Mouse (Mus musculus): Measurements from ENCODE around the gene Vmn1r25. TPM values are rescaled to one million over a fixed set of nuclear protein-coding genes. Genes with fewer than 3 reads are reported as not detected.
"Not testable (repeated sequence)": the region's sequence is repeated elsewhere in the genome, so short reads cannot be mapped to it uniquely, and the experiment has no call there.

Gene Vmn1r25
- not detected in 2 replicates for polyA plus RNA-seq (2014; fragmentation: Nextera tagmentation; extraction: Ambion mirVana)

- H3K4me3 ChIP-seq (ENCODE audit: low read depth, low read length): no peak within 1 kb of the TSS
- no peaks in the 10 kb centered on the region for H3K4me1 ChIP-seq (ENCODE audit: control insufficient read depth, insufficient read depth, low read length)
- no peak within 1 kb of the TSS for H3K4me2 ChIP-seq
- ATAC-seq (ENCODE audit: low FRiP score) (no peak), DNase-seq (ENCODE audit: low spot score, missing footprints) (no peak)
- H3K36me3 ChIP-seq (ENCODE audit: control insufficient read depth, insufficient read depth, low read length): no peaks in the 10 kb centered on the region
- no peak within 1 kb of the TSS for H3K27ac ChIP-seq (ENCODE audit: low read depth, low read length)
- no peak within 1 kb of the TSS for H3K9ac ChIP-seq (ENCODE audit: low read length)
- H3K27me3 ChIP-seq (ENCODE audit: control insufficient read depth, insufficient read depth, low read length): no peaks in the 10 kb centered on the region
- no peaks in the 10 kb centered on the region for H3K9me3 ChIP-seq (ENCODE audit: control insufficient read depth, low read length)
- 67% methylated on average over 3 of the region's 3 CpGs for WGBS
Measured at GRCm38 (mm10) chr6:57980710-57981109, at the start of gene Vmn1r25. TSS of gene Vmn1r25 (minus strand) at chr6:57980810.

GRCm38 (mm10) chr6:58017478-58017877 is 36.9 kb upstream of the Vmn1r25 start:
- 93% methylated on average over 19 of the region's 21 CpGs for WGBS
- H3K4me1 ChIP-seq (ENCODE audit: control insufficient read depth, insufficient read depth, low read length); DNase-seq (ENCODE audit: low spot score, missing footprints); H3K9me3 ChIP-seq (ENCODE audit: control insufficient read depth, low read length); ATAC-seq (ENCODE audit: low FRiP score); H3K27me3 ChIP-seq (ENCODE audit: control insufficient read depth, insufficient read depth, low read length); H3K4me2 ChIP-seq; H3K9ac ChIP-seq (ENCODE audit: low read length); H3K36me3 ChIP-seq (ENCODE audit: control insufficient read depth, insufficient read depth, low read length); H3K4me3 ChIP-seq (ENCODE audit: low read depth, low read length); H3K27ac ChIP-seq (ENCODE audit: low read depth, low read length): not testable (repeated sequence)

GRCm38 (mm10) chr6:58015059-58015458 is 34.4 kb upstream of the Vmn1r25 start, which contains the start of gene Vmn1r26:
TSS of gene Vmn1r26 (minus strand) at chr6:58015159.
- DNase-seq (ENCODE audit: low spot score, missing footprints) (no peak), ATAC-seq (ENCODE audit: low FRiP score) (no peak)
- WGBS: 96% methylated on average over 1 of the region's 1 CpGs
- Histone ChIP-seq H3K9ac (ENCODE audit: low read length) (no peak within 1 kb of the TSS), H3K27me3 (ENCODE audit: control insufficient read depth, insufficient read depth, low read length) (no peaks in the 10 kb centered on the region), H3K4me3 (ENCODE audit: low read depth, low read length) (no peak within 1 kb of the TSS), H3K36me3 (ENCODE audit: control insufficient read depth, insufficient read depth, low read length) (no peaks in the 10 kb centered on the region), H3K9me3 (ENCODE audit: control insufficient read depth, low read length) (no peaks in the 10 kb centered on the region), H3K4me1 (ENCODE audit: control insufficient read depth, insufficient read depth, low read length) (no peaks in the 10 kb centered on the region), H3K4me2 (no peak within 1 kb of the TSS), H3K27ac (ENCODE audit: low read depth, low read length) (no peak within 1 kb of the TSS)

- DNase-seq (ENCODE audit: low spot score, missing footprints); H3K9ac ChIP-seq (ENCODE audit: low read length); H3K27ac ChIP-seq (ENCODE audit: low read depth, low read length); ATAC-seq (ENCODE audit: low FRiP score); H3K9me3 ChIP-seq (ENCODE audit: control insufficient read depth, low read length); H3K36me3 ChIP-seq (ENCODE audit: control insufficient read depth, insufficient read depth, low read length); H3K4me3 ChIP-seq (ENCODE audit: low read depth, low read length); H3K4me1 ChIP-seq (ENCODE audit: control insufficient read depth, insufficient read depth, low read length); H3K27me3 ChIP-seq (ENCODE audit: control insufficient read depth, insufficient read depth, low read length); H3K4me2 ChIP-seq: not testable (repeated sequence)
- 78% methylated on average over 1 of the region's 1 CpGs for WGBS
Measured at GRCm38 (mm10) chr6:57961403-57961802, 19.2 kb downstream of the Vmn1r25 start, which contains the start of gene Vmn1r24. TSS of gene Vmn1r24 (minus strand) at chr6:57961503.

Other genes starting within 250 kb of the Vmn1r25 start
- 61.1 and 71.1 TPM in 2 replicates for gene Vopp1, start 155.7 kb downstream of the Vmn1r25 start, polyA plus RNA-seq (2014; fragmentation: Nextera tagmentation; extraction: Ambion mirVana)
- not detected in 2 replicates for gene Vmn1r21, start 130.5 kb downstream of the Vmn1r25 start, polyA plus RNA-seq (2014; fragmentation: Nextera tagmentation; extraction: Ambion mirVana)
- gene Vmn1r22, start 72.8 kb downstream of the Vmn1r25 start, polyA plus RNA-seq (2014; fragmentation: Nextera tagmentation; extraction: Ambion mirVana): not detected in 2 replicates
- not detected in 2 replicates for gene Vmn1r23, start 54.0 kb downstream of the Vmn1r25 start, polyA plus RNA-seq (2014; fragmentation: Nextera tagmentation; extraction: Ambion mirVana)
- gene Vmn1r24, start 19.3 kb downstream of the Vmn1r25 start, polyA plus RNA-seq (2014; fragmentation: Nextera tagmentation; extraction: Ambion mirVana): not detected in 2 replicates
- not detected in 2 replicates for gene Vmn1r26, start 34.3 kb upstream of the Vmn1r25 start, polyA plus RNA-seq (2014; fragmentation: Nextera tagmentation; extraction: Ambion mirVana)
- gene Vmn1r27, start 238.0 kb upstream of the Vmn1r25 start, polyA plus RNA-seq (2014; fragmentation: Nextera tagmentation; extraction: Ambion mirVana): not detected in 2 replicates